Mouse (Mus musculus) lung, embryonic 14.5 days (tissue): Measurements from ENCODE around the gene Pah. TPM values are rescaled to one million over a fixed set of nuclear protein-coding genes. Genes with fewer than 3 reads are reported as not detected.

Experiments
- ATAC-seq: fragments of 200-750 bp; cut with Nextera tagmentation; 2 replicates; pipeline ENCODE4 v1.8.0; 2017; ENCODE audit warnings: mild to moderate bottlenecking, moderate TSS enrichment, moderate library complexity; ENCODE audit not compliant: insufficient read depth
- DNase-seq: peaks from one replicate; pipeline ENCODE4 v3.0.0-alpha.2; 2015
- H3K27ac ChIP-seq: fragments of 300-500 bp; sonication (generic); 2 replicates; pipeline ENCODE4 v1.5.1; 2014; ENCODE audit warnings: low read depth, mild to moderate bottlenecking, moderate library complexity
- H3K27me3 ChIP-seq: fragments of 300-500 bp; sonication (generic); 2 replicates; pipeline ENCODE4 v1.6.1; 2014; ENCODE audit warnings: low read length, control low read depth; ENCODE audit not compliant: insufficient read depth
- H3K36me3 ChIP-seq: fragments of 300-500 bp; sonication (generic); 2 replicates; pipeline ENCODE4 v1.6.1; 2014; ENCODE audit warnings: control low read depth; ENCODE audit not compliant: insufficient read depth
- H3K4me1 ChIP-seq: fragments of 300-500 bp; sonication (generic); 2 replicates; pipeline ENCODE4 v1.6.1; 2014; ENCODE audit warnings: antibody characterized with exemption, control low read depth; ENCODE audit not compliant: insufficient read depth
- H3K4me2 ChIP-seq: fragments of 300-500 bp; sonication (generic); 2 replicates; pipeline ENCODE4 v1.6.1; 2014; ENCODE audit warnings: mild to moderate bottlenecking
- H3K4me3 ChIP-seq: fragments of 300-500 bp; sonication (generic); 2 replicates; pipeline ENCODE4 v1.5.1; 2014; ENCODE audit warnings: low read depth, low read length
- H3K9ac ChIP-seq: fragments of 300-500 bp; sonication (generic); 2 replicates; pipeline ENCODE4 v1.6.1; 2014
- H3K9me3 ChIP-seq: fragments of 300-500 bp; sonication (generic); 2 replicates; pipeline ENCODE4 v1.6.1; 2016; ENCODE audit warnings: low read depth, low read length, control low read depth
- CTCF ChIP-seq: IDR thresholded peaks from 2 replicates; pipeline ENCODE4 v1.5.1; 2016; ENCODE audit warnings: antibody characterized with exemption, low read depth
- WGBS: fragments of 180-500 bp; shearing (Covaris S2); extraction: QIAGEN DNeasy Blood & Tissue Kit; methylation state at CpG from one replicate; pipeline ENCODE4 v1.1.7; 2014; 5-methylcytosine and 5-hydroxymethylcytosine counted together
- polyA plus RNA-seq: library from polyadenylated mRNA; unstranded; fragments of >200 nt; fragmentation: Nextera tagmentation; extraction: Ambion mirVana; gene quantifications from 2 replicates; pipeline ENCODE4 v1.2.1, GENCODE M21; 2014

Gene Pah
- polyA plus RNA-seq: not detected in 2 replicates

GRCm38 (mm10) chr10:87521646-87522045 is at the start of gene Pah:
TSS of gene Pah (plus strand) at chr10:87521795.
- H3K4me1 ChIP-seq: no peaks in the 10 kb centered on the region
- no peaks in the 10 kb centered on the region for H3K9me3 ChIP-seq
- H3K4me3 ChIP-seq: no peak within 1 kb of the TSS
- no peak for DNase-seq
- no peak within 1 kb of the TSS for H3K27ac ChIP-seq
- no peak within 1 kb of the TSS for H3K4me2 ChIP-seq
- H3K27me3 ChIP-seq: no peaks in the 10 kb centered on the region
- ATAC-seq: no peak
- no peak within 1 kb of the TSS for H3K9ac ChIP-seq
- H3K36me3 ChIP-seq: no peaks in the 10 kb centered on the region
- WGBS: 77% methylated on average over 5 of the region's 5 CpGs
- no peak for TF ChIP-seq CTCF

GRCm38 (mm10) chr10:87473475-87474131 is 48.0 kb upstream of the Pah start:
- Histone ChIP-seq H3K9me3 (no peaks in the 10 kb centered on the region), H3K27ac (no peak overlapping the region), H3K9ac (no peak overlapping the region), H3K4me1 (no peaks in the 10 kb centered on the region), H3K4me2 (no peak overlapping the region), H3K36me3 (no peaks in the 10 kb centered on the region), H3K27me3 (no peaks in the 10 kb centered on the region), H3K4me3 (no peak overlapping the region)
- no peak for TF ChIP-seq CTCF
- 55% methylated on average over 10 of the region's 10 CpGs for WGBS
- ATAC-seq (no peak), DNase-seq (no peak)

- Histone ChIP-seq H3K27ac (no peak overlapping the region), H3K9me3 (no peaks in the 10 kb centered on the region), H3K36me3 (no peaks in the 10 kb centered on the region), H3K27me3 (no peaks in the 10 kb centered on the region), H3K4me2 (no peak overlapping the region), H3K4me1 (no peaks in the 10 kb centered on the region), H3K4me3 (no peak overlapping the region), H3K9ac (no peak overlapping the region)
- DNase-seq (no peak), ATAC-seq (no peak)
- 76% methylated on average over 2 of the region's 2 CpGs for WGBS
- TF ChIP-seq CTCF: no peak
These were observed 46.6 kb upstream of the Pah start for GRCm38 (mm10) chr10:87474971-87475370.

GRCm38 (mm10) chr10:87477895-87478294 is 43.7 kb upstream of the Pah start:
- Histone ChIP-seq H3K36me3 (no peaks in the 10 kb centered on the region), H3K4me1 (no peaks in the 10 kb centered on the region), H3K4me2 (no peak overlapping the region), H3K27ac (no peak overlapping the region), H3K9me3 (no peaks in the 10 kb centered on the region), H3K4me3 (no peak overlapping the region), H3K9ac (no peak overlapping the region), H3K27me3 (0 out of 2 replicates have a peak, but pooled peaks cover 2% of the 10 kb centered on the region)
- DNase-seq (no peak), ATAC-seq (no peak)
- 65% methylated on average over 5 of the region's 5 CpGs for WGBS
- no peak for TF ChIP-seq CTCF

GRCm38 (mm10) chr10:87484831-87485720 is 36.5 kb upstream of the Pah start:
- Histone ChIP-seq H3K4me2 (no peak overlapping the region), H3K9me3 (no peaks in the 10 kb centered on the region), H3K27me3 (peaks cover 61% of the 10 kb centered on the region), H3K9ac (no peak overlapping the region), H3K4me1 (no peaks in the 10 kb centered on the region), H3K27ac (no peak overlapping the region), H3K4me3 (no peak overlapping the region), H3K36me3 (no peaks in the 10 kb centered on the region)
- DNase-seq (no peak), ATAC-seq (no peak)
- TF ChIP-seq CTCF: no peak
- WGBS: 2% methylated on average over 17 of the region's 17 CpGs

GRCm38 (mm10) chr10:87485721-87486620 is 35.6 kb upstream of the Pah start:
- Histone ChIP-seq H3K4me2 (peak overlapping the region; percentile 41), H3K9me3 (no peaks in the 10 kb centered on the region), H3K27me3 (peaks cover 70% of the 10 kb centered on the region), H3K36me3 (no peaks in the 10 kb centered on the region), H3K4me3 (peak overlapping the region; percentile 14; the same call in 1 of the 2 replicates), H3K9ac (no peak overlapping the region), H3K27ac (no peak overlapping the region), H3K4me1 (no peaks in the 10 kb centered on the region)
- ATAC-seq (peak; percentile 81; the same call in 1 of the 2 replicates), DNase-seq (peak; percentile 66)
- 2% methylated on average over 33 of the region's 33 CpGs for WGBS
- no peak for TF ChIP-seq CTCF
